21 mouse cellular contexts compared by ENCODE assay signal in the genomic region with DNA sequence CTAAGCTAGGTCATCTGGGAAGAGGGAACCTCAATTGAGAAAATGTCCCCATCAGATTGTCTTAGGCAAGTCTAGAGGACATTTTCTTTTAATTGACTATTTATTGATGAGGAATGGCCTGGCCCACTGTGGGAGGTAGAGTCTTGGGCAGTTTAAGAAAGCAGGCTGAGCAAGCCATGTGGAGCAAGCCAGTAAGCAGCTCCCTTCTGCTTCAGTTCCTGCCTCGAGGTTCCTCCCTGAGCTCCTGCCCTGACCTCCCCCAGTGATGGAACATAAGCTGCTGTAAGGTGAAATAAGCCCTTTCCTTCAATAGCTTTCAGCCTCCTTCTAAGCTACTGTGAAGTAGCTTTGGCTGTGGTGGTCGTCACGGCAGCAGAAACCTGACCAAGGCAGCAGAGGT. TPM values are rescaled to one million over a fixed set of nuclear protein-coding genes. Genes with fewer than 3 reads are reported as not detected.
"Had no signal": no experiment of that assay in that cellular context is flagged by ENCODE, and none has a peak within 500 bp of the region (broad histone marks: within the 10 kb centered on the region; RNA-seq: fewer than 3 reads in every experiment).

No protein-coding gene starts in this region.

- DNase-seq: liver; liver, embryonic 13.5 days; liver, postnatal 0 days; lung, adult 2 months; lung, postnatal 14 days; lung, postnatal 36 days; right cerebral cortex, postnatal 14 days; spleen, adult 18-20 months; thymus, postnatal 36 days had no signal

- H3K4me1 ChIP-seq: liver, embryonic 13.5 days; lung, embryonic 15.5 days; midbrain, embryonic 13.5 days; midbrain, embryonic 15.5 days; neural tube, embryonic 12.5 days; stomach, embryonic 15.5 days had no signal

- H3K27me3 ChIP-seq: liver, embryonic 13.5 days; lung, embryonic 15.5 days; megakaryocyte, embryonic 14.5 days; midbrain, embryonic 13.5 days; midbrain, embryonic 15.5 days; neural tube, embryonic 12.5 days; stomach, embryonic 15.5 days had no signal

- H3K27ac ChIP-seq: liver, embryonic 13.5 days; liver, embryonic 15.5 days; lung, embryonic 15.5 days; macrophage; midbrain, embryonic 13.5 days; midbrain, embryonic 15.5 days; neural tube, embryonic 12.5 days; stomach, embryonic 15.5 days; stomach, postnatal 0 days had no signal

- H3K4me3 ChIP-seq: liver, embryonic 13.5 days; liver, embryonic 15.5 days; lung, embryonic 15.5 days; megakaryocyte, embryonic 14.5 days; midbrain, embryonic 13.5 days; midbrain, embryonic 15.5 days; neural tube, embryonic 12.5 days; stomach, embryonic 15.5 days had no signal

- H3K36me3 ChIP-seq: liver, embryonic 13.5 days; liver, embryonic 15.5 days; lung, embryonic 15.5 days; midbrain, embryonic 13.5 days; midbrain, embryonic 15.5 days; neural tube, embryonic 12.5 days; stomach, embryonic 15.5 days had no signal

RNA-seq across cellular contexts. Expression of gene H2-Ob, which starts 1.0 kb away (rescaled TPM):
- polyA plus RNA-seq: liver, embryonic 11.5 days; midbrain, embryonic 11.5 days; midbrain, embryonic 13.5 days; neural tube, embryonic 12.5 days; neural tube, embryonic 14.5 days had no signal

RNA-seq across cellular contexts. Expression of gene H2-Aa, which starts 49.9 kb away (rescaled TPM):
- polyA plus RNA-seq: liver, embryonic 11.5 days; midbrain, embryonic 11.5 days had no signal
